Mouse (Mus musculus): ENCODE data around the gene Lta.

The Lta gene

DNA sequence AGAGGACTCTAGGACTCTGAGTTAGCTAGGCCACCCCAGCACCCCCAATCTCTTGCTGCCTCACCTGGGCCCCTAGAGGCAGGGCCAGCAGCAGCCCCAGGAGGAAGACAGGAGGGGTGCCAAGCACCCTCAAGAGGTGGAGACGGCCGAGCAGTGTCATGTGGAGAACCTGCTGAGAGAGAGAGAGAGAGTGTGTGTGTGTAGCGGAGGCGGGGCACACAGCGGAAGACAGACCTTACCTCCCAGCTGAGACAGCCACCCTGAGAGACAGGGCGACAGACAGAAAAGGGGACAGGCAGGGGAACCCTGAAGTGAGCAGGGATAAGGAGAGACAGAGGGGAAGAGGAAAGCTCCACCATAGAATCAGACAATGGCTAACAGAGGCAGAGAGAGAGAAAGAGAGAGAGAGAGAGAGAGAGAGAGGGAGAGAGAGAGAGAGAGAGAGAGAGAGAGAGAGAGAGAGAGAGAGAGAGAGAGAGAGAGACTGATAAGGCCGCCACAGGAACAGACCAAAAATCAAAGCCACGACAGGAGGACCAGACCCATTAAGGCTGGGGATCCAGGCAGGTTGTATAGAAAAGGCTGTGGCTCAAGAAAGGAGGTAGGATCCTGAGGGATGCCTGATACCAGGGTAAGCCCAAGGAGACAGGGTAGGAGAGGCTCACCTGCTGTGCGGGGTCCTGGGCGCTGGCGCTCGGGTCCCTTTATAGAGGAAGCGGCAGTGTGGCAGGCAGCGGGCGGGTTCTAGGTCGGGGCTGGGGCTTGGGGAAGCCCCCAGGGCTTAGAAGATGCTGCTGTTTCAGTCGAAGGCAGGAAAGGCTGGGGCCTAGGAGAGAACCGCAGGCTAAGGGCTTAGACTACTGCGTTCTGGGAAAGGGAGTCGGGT lies at the start of gene Lta:
Gene Lta (minus strand): TSS at position 858 of the 886 bp plus-strand sequence.
- DNase-seq, result no peak

DNA sequence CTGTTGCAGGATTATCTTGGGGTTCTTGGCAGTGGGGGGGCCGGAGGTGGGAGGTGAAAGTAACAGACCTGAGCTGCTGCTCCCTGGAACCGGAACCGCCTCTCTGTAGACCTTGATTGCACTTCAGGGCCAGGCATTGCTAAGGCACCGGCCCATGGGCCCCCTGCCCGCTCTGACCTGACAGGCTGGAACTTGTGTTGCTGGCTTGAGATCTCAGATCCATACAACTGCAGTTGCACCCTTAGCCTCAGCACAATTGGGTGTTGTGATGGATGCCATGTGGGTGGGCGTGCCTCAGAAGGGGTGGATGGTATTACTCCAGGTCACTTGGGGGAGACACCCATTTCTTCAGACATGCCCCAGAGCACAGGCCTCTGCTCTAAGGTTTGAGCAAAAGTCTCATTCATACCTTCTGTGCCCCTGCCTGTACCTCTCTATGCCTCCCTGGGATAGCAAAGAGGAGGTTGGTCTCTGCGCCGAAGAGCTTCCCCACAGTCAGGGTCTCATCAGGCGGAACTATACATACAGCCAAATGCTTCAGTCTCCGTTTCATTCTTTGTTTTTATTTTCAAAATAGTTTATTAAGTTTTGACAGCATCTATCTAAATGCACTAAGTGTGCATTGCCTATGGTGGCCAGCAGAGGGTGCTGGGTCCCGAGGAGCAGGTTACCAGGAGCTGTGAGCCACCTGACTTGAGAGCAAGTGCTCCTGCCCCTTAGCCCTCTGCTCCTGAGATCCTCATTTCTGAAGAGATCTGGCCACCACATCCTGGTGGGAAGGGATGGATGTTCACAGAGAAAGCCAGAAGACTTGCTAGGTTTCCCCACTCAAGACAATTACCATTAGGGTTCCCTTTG lies 49.3 kb upstream of the Lta start:
- DNase-seq, result peak; percentile 67 to 68

DNA sequence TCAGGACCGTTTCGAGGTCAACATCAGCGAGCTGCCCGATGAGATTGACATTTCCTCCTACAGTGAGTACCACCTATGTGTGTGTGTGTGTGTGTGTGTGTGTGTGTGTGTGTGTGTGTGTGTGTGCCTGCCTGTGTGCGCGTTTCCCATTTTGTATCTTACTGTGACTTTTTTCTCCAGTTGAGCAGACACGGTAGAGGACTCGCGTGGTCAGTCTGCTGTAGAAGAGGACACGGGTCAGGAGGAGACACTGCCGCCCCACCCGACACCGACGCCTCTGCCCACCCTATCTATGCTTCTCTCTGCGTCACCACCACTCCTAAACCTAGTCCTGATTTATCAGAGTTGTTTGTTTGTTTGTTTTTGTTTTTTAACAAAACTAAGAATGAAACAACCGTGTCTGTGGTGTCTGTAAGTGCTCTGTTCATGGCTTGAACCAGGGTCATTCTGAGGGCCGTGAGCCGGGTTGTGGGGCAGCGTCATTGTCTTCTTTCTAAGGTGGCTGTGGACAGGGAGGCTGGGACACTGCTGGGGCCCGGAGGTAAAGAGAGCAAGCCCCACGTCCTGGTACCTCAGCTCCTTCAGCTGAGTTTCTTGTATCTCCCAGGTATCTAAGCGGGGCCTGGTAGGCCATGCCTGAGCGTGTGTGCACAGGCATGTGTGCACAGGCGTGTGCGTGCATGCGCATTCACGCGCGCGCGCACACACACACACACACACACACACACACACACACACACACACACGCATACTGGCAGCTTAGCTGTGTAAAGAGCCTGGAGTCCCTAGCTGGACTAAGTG lies 48.3 kb upstream of the Lta start:
- no peak for DNase-seq

DNA sequence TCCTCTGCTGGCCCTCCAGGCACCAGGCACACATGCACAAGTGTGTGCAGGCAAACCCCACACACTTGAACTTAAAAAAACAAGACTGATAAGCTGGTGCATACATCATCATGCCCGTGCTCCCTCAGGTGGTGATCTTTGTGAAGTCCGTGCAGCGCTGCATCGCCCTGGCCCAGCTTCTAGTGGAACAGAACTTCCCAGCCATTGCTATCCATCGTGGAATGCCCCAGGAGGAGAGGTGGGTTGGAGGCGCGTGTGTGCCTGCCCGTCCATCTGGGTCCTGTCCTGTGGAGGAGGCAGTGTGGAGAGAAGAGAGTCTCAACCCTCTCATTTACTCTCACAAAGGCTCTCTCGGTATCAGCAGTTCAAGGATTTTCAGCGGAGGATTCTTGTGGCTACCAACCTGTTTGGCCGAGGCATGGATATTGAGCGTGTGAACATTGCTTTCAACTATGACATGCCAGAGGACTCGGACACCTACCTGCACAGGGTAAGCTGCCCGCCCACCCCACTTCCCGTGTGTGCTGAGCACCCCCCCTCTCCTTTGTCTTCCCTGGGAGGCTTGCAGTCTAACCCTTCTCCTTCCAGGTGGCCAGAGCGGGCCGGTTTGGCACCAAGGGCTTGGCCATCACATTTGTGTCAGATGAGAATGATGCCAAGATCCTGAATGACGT lies 47.6 kb upstream of the Lta start:
- DNase-seq, result no peak

- DNase-seq, result no peak
Observed at GRCm38 (mm10) chr17:35251981-35252380, 46.8 kb upstream of the Lta start.

DNA sequence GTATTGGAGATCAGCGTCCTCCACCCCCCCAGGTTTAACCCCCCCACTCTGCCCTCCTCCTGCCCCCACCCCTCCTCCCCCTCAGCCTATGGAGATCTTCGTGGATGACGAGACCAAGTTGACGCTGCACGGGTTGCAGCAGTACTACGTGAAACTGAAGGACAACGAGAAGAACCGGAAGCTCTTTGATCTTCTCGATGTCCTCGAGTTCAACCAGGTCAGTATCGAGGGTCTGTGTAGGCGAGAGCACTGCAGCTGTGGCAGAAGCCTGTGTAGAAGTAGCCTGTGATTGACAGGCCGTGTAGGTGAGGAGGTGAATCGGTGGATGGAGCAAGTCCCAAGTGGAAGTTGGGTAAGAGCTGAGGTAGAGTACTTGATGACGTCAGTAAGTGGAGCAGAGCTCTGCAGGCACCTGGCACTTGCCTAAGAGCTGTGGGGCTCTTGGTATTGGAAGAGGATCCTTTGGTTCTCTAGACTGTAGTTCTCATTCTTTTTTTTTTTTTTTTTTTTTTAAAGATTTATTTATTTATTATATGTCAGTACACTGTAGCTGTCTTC lies 46.1 kb upstream of the Lta start:
- no peak for DNase-seq

- DNase-seq, result peak in 1 of 2 experiments; percentile 4
Observed at GRCm38 (mm10) chr17:35250348-35251120, 45.4 kb upstream of the Lta start.

DNA sequence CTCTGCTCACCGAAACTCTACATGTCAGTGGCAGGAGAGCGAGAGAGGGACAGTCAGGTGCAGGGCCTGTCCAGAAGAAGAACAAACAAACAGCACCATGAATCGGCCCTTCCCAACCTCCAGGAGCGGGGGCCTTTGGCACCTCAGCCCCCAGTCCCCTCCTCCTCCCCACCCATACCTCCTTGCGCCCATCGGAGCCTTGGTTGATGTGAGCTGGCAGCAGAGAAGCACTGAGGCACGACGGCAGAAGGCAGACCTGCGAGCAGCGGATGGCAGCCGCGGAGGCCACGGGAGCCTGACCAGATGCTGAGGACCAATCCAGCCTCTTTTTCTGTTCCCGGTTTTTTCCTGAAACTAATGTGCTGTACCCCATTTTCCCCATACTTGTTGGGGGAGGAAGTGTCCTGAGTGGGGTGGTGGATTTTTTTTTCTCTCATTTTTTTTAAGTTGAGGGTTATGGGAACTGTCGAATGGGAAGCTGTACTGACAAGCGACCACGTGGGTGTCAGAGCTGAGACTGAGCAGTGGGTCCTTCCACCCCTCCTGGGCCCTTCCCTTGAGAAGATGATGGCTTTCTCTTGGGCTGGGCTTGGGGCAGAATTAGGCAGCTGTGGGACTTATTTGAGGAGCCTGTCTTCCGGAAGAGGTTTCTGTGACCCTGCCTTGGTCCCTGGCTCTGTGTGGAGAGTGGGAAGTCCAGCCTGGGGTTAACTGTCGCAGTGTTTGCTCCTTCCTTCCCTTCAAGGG lies 44.5 kb upstream of the Lta start:
- DNase-seq, result peak in 1 of 2 experiments; percentile 4

DNA sequence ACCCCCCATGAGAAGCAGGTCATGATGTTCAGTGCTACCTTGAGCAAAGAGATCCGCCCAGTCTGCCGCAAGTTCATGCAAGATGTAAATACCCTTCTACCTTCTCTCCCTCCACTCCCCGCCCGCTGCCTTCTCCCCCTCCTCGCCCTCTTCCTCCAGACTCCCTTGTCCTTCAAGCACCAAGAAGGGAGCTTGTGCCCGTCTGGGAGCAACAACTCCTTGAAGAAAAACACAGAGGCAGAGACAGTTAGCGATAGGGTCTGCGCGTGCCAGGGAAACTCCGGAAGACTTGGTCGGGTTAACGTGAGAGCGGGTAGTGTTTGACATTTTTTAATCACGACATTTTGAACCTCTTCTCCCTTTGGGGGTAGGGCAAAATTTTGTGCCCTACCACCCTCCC lies 43.8 kb upstream of the Lta start:
- peak in 1 of 2 experiments; percentile 3 for DNase-seq

DNA sequence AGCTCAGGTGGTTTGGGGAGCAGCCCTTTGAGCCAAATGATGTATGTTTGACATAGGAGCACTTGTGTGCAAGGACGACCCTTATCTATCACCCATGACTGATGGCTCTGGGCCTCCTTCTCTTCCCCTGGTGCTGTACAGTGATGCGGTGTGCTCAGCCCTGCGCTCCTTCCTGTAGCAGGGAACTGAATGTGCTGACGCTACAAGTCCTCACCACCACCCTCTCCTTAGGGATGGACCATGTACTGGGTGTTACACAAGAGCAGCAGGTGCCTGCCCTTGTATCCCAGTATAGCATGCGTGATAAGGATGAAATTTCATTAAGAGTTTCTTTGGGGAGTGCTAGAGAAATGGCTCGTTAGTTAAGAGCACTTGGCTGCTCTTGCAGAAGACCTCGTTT lies 42.0 kb upstream of the Lta start:
- no peak for DNase-seq

DNA sequence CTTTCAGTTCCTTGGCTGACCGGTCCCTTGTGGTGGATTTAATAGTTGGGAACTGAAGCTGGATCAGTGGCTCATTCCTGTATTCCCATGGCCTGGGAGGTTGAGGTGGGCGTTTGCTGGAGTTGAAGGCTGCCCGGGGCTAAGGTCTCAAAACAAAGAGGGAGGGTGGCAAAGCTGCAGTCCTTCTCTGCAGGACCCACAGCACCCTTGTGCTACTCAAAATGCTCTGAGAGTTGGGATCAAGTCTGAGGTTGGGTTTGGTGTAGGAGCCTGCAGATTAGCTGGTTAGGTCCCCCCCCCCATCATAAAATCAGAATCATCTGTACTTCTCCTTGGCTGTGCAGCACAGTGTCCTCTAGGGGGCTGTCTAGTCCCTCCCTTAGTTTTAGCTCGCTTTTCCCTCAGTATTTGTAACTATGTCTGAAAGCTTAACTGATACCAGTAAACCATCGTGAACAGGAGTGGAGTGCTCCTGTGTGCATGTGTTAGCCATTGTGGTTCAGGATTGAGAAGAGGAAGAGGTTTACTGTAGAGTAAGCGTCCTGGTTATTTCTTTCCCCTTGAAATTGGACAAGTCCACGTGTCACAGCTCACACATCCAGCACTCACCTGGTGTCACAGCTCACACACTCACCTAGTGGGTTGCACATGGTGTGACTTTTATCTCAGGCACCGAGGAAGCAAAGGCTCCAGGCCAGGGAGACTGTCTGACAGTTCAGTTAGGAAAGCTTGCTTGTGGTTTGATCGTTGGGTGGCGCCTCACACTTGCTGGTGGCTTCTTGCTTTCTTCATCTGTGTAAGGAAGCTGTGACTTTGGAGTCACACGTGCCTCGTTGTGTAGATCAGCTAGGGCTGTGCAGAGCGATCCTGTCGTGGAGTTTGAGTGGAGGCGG lies 40.8 kb upstream of the Lta start:
- peak in 1 of 2 experiments; percentile 15 for DNase-seq

DNA sequence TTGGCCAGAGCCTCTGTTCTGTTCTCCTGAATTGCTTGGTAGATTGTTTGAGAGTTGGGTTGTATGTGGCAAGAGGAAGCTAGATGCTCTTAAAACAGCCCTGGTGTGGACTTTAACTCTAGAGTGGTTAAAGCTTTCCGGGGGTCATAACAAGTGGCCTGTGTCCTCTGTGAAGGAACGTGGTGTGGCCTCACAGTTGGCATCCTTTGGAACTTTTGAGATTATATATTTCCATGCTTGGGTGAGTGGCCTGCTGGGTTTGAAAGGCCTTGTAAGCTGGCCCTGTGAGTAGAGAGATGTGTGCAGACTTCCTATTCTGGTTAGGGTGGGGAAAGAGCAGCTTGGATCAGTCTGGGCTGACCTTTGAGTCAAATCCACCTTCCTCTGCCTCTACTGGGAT lies 39.8 kb upstream of the Lta start:
- DNase-seq, result no peak

GRCm38 (mm10) chr17:35243086-35243485 lies 37.9 kb upstream of the Lta start:
- peak; percentile 66 to 68 for DNase-seq

- DNase-seq, result peak in 1 of 2 experiments; percentile 35
Observed at GRCm38 (mm10) chr17:35242015-35242941, 37.1 kb upstream of the Lta start.

- DNase-seq, result peak; percentile 95 to 96
Observed at GRCm38 (mm10) chr17:35241305-35242014, 36.3 kb upstream of the Lta start, which contains the start of gene Ddx39b. Gene Ddx39b, plus strand, starts transcription at chr17:35241746.

DNA sequence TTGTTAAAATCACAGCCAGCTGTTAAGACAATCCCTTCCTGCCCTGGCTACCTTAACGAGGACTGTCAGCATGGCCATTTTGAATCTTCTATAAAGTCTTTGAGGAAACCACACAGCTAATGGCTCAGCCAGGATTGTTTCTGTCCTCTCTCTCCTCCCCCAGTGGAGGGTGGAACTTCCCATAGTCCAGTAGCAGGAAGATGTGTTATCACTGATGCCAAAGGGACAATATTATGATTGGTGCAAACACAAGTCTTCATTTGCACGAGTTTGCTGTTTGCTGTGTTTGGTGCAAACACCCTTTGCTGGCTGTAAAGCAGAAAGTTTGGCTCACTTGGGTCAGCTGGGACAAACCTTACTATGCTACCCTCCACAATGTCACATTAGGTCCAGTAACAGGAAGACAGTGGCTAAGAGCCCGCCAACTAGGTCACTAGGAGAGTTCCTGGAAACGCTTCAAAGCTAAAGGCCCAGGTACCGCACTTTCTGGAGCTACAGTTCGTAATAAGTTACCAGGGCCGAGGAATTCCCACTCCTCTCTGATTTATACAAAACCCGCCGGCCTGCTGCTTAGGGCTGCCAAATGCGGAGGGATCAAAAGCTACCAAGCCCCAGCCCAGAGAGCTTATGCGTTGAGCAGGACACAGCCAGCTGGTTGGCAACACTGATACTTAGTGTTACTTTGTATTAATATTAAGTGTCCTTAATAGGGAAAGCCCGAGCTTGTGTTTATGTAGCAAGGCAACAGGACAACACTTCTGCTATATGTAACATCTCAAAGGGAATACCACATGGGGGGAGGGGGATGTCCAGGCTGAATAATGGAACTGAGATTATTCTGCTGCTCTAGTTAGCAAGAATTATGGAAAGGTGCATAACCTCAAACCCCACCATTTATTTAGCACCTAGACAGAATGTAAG lies 35.5 kb upstream of the Lta start:
- DNase-seq, result no peak

All from cerebellum, postnatal 36 days (tissue).